Mouse (Mus musculus) adrenal gland, adult 2 months (tissue): ENCODE measurements around the gene Pmfbp1. TPM values are rescaled to one million over a fixed set of nuclear protein-coding genes. Genes with fewer than 3 reads are reported as not detected.
A peak's percentile ranks its signal among the peaks of the same experiment; 100 is the strongest.
"Not testable (repeated sequence)": the region's sequence is repeated elsewhere in the genome, so short reads cannot be mapped to it uniquely, and the experiment has no call there.

ENCODE experiments used
- DNase-seq: peaks from one replicate; pipeline ENCODE4 v3.0.0; 2021
- long read RNA-seq: library from polyadenylated mRNA; stranded (forward); transcript quantifications from one replicate; pipeline ENCODE4 v2.0.0, GENCODE M21; 2021
- polyA plus RNA-seq: library from polyadenylated mRNA; depleted of rRNA; stranded (reverse); fragments of >200 nt; gene quantifications from 2 replicates; pipeline ENCODE4 v1.2.3, GENCODE M21; 2012; rRNA removed
- total RNA-seq, 2 experiments: library from RNA; stranded (reverse); gene quantifications; 2 replicates each; pipeline ENCODE4 v1.2.3; 2021

The Pmfbp1 gene
- total RNA-seq (not detected), polyA plus RNA-seq (not detected in 2 replicates)
- long read RNA-seq = 0 reads

- DNase-seq = no peak
Observed at GRCm38 (mm10) chr8:109493727-109494126, at the start of gene Pmfbp1. Pmfbp1 (plus strand) TSS chr8:109494027.

DNA sequence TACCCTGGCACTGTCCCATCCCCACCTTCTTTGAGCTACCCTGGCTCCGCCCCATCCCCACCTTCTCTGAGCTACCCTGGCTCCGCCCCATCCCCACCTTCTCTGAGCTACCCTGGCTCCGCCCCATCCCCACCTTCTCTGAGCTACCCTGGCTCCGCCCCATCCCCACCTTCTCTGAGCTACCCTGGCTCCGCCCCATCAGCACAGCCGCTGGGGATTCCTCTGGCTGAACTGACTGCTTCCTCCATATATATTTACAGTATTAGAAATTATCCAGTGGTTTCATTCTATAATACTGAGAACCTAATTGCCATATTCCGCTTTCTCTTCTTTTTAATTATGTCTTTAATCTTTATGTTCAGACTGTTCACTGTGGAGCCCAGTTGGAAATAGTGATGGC lies 46.9 kb upstream of the Pmfbp1 start:
- DNase-seq = not testable (repeated sequence)

- no peak for DNase-seq
Observed at GRCm38 (mm10) chr8:109451000-109451399, 42.8 kb upstream of the Pmfbp1 start.

DNA sequence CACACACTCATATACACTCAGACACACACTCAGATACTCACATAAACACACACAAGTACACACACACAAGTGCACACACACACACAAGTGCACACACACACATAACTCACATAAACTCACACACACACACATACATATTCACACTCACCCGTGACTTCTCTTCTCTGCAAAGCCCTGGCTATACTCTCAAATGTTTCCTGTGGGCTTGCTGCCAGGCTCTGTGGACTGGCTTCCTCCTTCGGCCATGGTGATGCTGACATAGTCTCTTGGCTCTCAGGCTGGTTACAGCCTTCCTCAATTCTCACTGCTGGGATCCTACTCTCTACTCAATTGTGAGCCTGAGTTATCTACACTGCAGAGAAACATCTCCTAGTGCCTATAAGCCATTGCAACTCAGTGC lies 38.7 kb upstream of the Pmfbp1 start:
- DNase-seq = no peak

DNA sequence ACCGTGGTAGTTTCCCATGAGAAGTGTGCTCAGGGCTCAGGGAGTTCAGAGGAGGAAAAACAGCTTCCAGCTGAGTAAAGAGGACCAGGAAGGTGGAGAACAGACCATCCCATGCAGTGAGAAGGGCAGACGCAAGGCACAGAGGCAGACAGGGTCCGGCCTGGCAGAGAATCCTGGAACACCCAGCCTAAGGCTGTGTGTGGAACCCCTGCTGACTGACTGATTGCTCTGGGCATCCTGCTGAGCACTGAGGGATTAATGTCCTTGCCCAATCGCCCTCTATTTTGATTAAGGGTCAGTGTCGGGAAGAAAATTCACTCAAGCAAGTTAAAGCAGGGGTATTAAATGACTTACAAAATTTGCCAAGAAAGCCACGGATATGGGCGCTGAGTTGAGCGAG lies 36.4 kb upstream of the Pmfbp1 start:
- no peak for DNase-seq

DNA sequence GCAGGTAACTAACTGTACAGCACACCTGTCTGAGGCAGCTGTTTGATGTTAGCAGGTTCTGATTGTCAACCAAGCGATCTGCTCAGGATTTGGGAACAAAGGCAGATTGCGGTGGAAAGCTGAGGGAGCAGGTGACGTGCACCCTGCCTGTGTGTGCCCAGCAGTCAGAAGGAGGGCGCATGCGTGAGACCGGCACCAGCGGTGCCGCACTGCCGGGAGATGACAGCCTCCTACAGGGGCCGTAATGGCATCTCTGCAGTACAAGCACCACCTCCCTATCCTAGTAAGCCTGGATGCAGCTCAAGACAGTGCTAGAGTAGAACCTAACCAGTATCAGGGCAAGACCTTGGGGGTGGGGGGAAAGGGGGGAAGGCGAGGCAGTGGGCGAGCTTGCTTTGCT lies 35.2 kb upstream of the Pmfbp1 start:
- peak; percentile 47 for DNase-seq

DNA sequence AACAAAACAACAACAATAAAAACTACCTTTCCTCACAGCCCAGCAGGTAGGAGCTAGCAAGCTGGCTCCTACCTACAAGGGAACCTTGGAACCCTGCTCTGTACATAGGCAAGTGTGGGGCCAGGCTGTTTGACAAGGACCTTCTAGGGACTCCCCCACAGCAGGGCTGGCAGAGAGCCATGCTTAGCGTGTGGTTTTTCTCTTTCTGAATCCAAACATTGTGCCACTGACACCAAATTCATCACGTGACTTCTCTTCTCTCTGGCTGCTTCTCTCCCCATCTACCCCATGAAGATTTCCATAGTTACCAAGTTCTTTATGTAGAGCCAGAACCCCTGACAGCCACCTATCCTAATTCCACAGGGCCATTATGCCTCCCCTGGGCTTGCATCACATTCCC lies 30.8 kb upstream of the Pmfbp1 start:
- no peak for DNase-seq

DNA sequence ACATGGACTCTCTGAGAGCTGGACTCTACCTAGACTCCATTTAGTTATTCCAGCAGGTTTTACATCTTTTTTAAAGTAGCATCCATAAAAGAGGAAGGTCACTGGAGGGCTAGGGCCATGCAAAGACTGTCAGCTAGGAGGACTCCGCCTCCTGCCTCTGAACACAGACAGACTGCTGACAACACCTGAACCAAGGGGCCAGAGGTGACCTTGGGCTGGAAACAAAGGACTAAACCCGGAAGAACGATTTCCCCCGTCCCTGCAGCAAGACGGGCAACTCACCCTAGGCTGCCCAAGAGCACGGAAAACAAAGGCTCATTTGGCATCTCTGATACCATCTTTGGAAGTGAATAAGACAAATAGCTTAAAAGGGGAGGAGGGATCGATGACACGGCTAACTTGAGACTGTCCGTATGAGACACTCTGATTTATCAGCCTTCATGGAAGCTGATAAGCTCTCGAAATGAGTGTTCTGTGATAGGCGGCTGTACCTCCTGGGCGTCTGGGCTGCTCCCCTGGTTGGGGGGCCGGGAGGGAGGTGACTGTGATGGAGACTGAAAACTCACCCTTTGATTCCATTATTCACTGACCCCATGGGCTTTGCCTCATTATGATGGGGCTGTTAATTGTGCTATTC lies 30.0 kb upstream of the Pmfbp1 start:
- DNase-seq = peak; percentile 34

DNA sequence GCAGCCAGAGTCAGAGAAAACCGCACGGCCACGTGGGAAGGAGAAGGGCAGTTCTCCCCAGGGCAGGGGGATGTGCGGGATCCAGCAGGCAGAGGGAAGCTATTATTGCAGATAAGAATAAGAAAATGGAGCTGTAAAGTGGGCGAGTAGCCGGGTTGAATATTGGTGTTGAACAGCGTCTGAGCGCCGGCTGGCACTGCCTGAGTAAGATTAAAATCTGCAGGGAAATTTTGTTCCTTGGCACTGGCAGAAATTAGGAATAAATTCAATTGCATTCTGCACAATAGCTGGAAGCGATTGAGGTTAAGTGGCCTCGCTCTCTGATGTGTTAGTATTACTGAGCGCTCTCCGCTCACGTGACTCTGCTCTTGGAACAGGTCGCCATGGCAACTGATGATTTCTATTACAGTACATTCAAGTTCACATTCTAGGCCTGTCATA lies 29.4 kb upstream of the Pmfbp1 start:
- DNase-seq = peak; percentile 57

DNA sequence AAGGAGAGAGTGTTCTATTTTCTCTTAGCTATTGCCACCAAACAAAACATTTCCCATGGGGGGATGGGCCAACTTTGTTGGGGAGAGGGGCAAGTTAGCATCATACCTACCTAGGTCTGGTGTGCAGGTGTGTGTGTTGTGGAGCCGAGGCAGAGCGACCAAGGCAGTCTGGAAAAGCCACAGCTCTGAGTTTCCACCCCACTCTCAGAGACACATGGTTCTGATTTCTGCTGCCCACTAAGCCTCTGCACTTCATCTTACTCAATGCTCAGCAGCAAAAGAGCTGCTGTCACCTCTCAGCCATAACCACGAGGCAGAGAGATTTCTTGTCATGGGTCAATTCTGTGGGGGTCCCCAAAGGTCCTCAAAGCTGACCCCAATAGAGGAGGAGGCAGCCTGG lies 28.8 kb upstream of the Pmfbp1 start:
- no peak for DNase-seq

DNA sequence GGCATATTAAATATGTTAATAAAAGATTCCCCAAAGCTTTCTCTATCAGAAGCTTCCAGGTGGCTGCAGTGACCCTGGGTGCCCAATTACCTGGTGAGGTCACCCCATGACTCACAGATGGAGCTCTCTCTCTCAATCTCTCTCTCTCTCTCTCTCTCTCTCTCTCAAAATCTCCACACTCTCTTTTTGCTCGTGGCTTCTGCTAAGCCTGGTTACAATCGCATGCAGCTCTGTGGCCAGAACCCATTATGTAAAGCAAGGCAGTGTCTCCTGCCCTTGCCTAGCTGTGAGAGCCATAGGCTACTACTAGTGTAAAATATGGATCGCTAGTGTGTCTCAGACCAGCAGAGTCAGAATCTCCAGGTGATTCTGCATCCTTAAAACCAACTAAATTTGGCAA lies 28.1 kb upstream of the Pmfbp1 start:
- DNase-seq = no peak

DNA sequence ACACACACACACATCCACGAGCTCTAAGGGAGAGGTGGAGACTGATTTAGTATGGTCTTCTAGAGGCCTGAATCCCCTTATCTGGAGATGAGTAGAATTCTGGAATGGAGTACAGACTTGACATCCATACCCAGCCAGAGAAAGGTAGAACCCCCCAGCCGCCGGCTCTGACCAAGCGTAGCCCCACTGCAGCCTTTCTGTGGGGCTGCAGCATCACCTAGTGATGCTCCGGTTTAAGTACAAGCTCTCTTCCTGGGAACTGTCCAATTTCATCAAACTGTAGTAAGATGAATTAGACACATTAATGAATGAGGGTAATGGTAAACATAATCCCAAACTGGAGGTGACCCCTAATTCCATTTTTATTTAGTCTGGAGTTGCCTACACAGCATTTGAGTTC lies 26.3 kb upstream of the Pmfbp1 start:
- no peak for DNase-seq

DNA sequence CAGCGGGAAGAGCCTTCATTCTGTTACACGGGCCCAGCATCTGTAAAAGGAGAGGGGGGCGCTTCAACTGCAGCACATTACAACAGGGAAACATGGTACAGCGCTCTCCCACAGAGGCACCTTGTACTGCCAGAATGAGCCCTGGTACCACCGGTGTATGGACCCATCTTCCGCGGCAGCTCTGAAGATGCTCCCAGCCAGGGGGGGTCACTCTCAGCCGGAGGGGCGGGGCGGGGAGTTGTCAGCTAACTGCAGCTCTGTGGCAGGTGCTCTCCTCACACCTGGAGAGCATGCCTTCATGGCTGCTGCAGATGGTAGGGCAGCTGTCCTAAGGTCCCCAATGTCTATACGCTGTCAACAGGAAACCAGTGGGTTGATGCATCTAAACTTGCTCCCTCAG lies 25.7 kb upstream of the Pmfbp1 start:
- DNase-seq = no peak

DNA sequence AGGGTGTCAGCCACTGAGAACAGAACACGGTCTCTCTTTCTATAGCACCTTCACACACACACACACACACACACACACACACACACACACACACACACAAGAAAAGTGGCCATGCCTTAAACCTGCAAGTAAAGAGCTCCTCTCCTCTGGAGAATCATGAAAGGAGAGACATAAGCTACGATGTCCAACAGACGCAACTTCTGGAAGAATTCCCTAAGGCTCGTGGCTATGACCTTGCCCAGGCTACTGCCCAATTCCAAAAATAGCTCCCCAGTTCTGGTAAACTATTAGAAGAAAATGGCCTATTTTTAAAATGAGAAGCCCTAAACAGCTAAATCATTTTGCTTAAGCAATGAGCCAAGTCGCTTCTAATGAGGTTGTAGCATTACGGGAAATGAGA lies 22.0 kb upstream of the Pmfbp1 start:
- peak; percentile 27 for DNase-seq

GRCm38 (mm10) chr8:109472400-109472799 lies 21.4 kb upstream of the Pmfbp1 start:
- no peak for DNase-seq

DNA sequence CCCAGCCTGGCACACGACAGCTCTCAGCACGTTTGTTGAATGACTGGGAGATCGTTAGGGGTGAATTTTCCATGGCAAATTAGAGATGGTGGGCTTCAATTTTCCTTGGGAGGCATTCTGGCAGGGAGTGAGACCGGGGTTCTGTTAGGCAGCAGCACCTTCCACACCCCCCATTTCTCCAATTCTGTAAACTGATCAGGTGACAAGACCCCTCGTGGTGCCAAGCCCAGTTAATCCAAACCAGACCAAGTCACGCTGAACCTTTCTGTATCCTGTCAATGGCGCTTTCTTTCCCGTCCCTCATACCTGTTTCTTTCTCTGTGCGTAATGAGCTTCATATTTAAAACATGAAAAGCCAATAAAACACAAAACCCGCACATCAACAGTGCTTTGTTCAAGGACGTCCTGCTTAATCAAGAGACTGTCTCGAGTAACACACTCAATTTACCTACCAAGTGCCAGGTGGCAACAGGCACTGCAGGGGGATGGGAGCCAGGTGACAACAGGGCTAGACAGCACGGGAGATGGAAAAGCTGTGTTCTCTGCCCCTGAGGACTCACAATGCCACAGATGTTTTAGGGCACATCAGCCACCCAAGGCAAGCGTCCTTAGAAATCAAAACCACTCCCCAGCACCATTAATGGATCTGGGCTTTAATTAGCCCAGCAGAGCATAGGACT lies 19.2 kb upstream of the Pmfbp1 start:
- no peak for DNase-seq

- DNase-seq = no peak
Observed at GRCm38 (mm10) chr8:109475436-109475835, 18.4 kb upstream of the Pmfbp1 start.

DNA sequence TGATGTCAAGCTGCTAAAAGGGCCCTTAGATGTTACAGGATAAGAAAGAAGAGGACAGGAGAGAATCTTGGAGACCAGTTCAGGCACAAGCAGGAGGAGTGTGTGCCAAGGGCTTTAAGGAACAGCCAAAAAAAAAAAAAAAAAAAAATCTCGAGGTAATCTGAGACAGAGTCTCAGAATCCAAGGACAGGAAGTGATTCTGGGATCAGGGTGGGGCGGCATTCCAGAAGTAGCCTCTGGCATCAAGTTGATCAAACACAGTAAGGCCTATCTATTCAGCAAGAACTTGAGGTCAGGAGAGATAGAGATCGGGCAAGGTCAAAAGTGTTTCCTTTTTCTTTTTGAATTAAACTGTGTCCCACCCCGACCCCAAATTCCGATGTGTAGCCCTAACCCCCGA lies 15.2 kb upstream of the Pmfbp1 start:
- no peak for DNase-seq

GRCm38 (mm10) chr8:109484741-109485140 lies 9.1 kb upstream of the Pmfbp1 start:
- no peak for DNase-seq

GRCm38 (mm10) chr8:109485530-109485929 lies 8.3 kb upstream of the Pmfbp1 start:
- DNase-seq = no peak

DNA sequence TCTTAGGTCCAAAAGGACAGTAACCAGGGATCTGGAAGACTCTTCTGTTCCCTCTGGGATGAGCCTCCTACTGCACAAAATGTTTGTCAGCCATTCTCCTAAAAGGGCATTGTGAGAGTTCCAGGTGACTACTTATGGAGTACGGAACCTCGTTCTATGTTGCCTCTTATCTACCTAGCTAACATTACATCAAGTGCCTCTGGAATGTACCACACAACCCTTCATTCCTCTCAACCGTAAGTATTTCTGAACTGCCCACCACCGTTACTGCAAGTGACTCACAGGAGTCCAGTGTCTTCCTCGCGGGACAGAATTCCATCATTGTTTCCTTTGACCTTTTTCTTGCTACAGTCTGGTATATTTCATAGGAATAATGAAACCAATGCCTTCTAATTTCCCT lies 1.0 kb upstream of the Pmfbp1 start:
- DNase-seq = no peak

- no peak for DNase-seq
Observed at GRCm38 (mm10) chr8:109494601-109495000, 774 bp downstream of the Pmfbp1 start.

GRCm38 (mm10) chr8:109497431-109497830 lies 3.6 kb downstream of the Pmfbp1 start:
- DNase-seq = no peak
